Mouse (Mus musculus): ENCODE results near the gene 1520401A03Rik. TPM values are rescaled to one million over a fixed set of nuclear protein-coding genes. Genes with fewer than 3 reads are reported as not detected.

1520401A03Rik gene
- total and polyA plus RNA-seq, 3 experiments = 0.08 TPM; not detected in 2

GRCm38 (mm10) chr17:23737493-23738445, 15.2 kb upstream of the 1520401A03Rik start:
- Histone ChIP-seq H3K9ac (ENCODE audit: insufficient read depth, low read depth) (no peak overlapping the region), H3K79me2 (replicated peaks; ENCODE audit: control insufficient read depth, extremely low read depth, insufficient read depth, poor library complexity, severe bottlenecking) (no peaks in the 10 kb centered on the region), H3K27me3 (replicated peaks) (peaks cover 40% of the 10 kb centered on the region), H3K4me1 (ENCODE audit: control insufficient read depth in 1 of 2, insufficient read depth in 2 of 2) (peaks cover 7 to 16% of the 10 kb centered on the region in 2 experiments; a peak in 3 of 4 replicates), H3K4me3 (replicated peaks in 1 of 3; ENCODE audit: low read depth in 2 of 3, low read length in 2 of 3, poor library complexity in 1 of 3) (no peak overlapping the region), H3K4me2 (ENCODE audit: insufficient read depth, low read depth, poor library complexity, severe bottlenecking) (no peak overlapping the region), H3K27ac (ENCODE audit: insufficient read depth, low read depth) (no peak overlapping the region), H3K36me3 (replicated peaks in 1 of 2; ENCODE audit: control insufficient read depth in 1 of 2, insufficient read depth in 1 of 2, low read length in 1 of 2) (peaks cover 27 to 49% of the 10 kb centered on the region in 2 experiments), H3K9me3 (replicated peaks; ENCODE audit: low read length) (no peaks in the 10 kb centered on the region)
- dilution Hi-C loops (cut with MboI; ENCODE audit: extremely low pct_ligation_motif_present, extremely low pct_unique_long_range_greater_than_20kb, low sequenced_read_pairs) = no loop called here
- TF ChIP-seq NELFE (IDR thresholded peaks at IDR 0.05; ENCODE audit: low read depth, low read length) (no peak), USF1 (IDR thresholded peaks at IDR 0.05; ENCODE audit: low read depth, low read length) (no peak), GABPA (IDR thresholded peaks at IDR 0.05; ENCODE audit: insufficient replicate concordance, low read depth, low read length) (no peak), SMC3 (IDR thresholded peaks at IDR 0.05; ENCODE audit: low read depth, low read length) (peak; percentile 16; the same call in 1 of the 2 replicates), RAD21 (IDR thresholded peaks at IDR 0.05; ENCODE audit: low read depth, low read length) (no peak; the same call in 1 of the 2 replicates), SIN3A (IDR thresholded peaks at IDR 0.05; ENCODE audit: low read length) (no peak), PAX5 (IDR thresholded peaks at IDR 0.05; ENCODE audit: low read length) (no peak), CTCF (conservative IDR thresholded peaks at IDR 0.05 in 1 of 2, IDR thresholded peaks at IDR 0.05 in 1 of 2; ENCODE audit: low read depth in 2 of 2, low read length in 2 of 2) (peak in 1 of 2 experiments; percentile 33; a peak in 2 of 4 replicates)
- in situ Hi-C loops (cut with MboI; ENCODE audit: low pct_ligation_motif_present, low pct_unique_long_range_greater_than_20kb, low sequenced_read_pairs) = no loop called here
- no peak for DNase-seq (ENCODE audit: extremely low read depth)

- Histone ChIP-seq H3K4me3 (replicated peaks in 1 of 3; ENCODE audit: low read depth in 2 of 3, low read length in 2 of 3, poor library complexity in 1 of 3) (no peak overlapping the region), H3K4me1 (ENCODE audit: control insufficient read depth in 1 of 2, insufficient read depth in 2 of 2) (no peaks in the 10 kb centered on the region; a peak in 1 of 4 replicates), H3K9ac (ENCODE audit: insufficient read depth, low read depth) (no peak overlapping the region), H3K27me3 (replicated peaks) (peaks cover 9% of the 10 kb centered on the region), H3K36me3 (replicated peaks in 1 of 2; ENCODE audit: control insufficient read depth in 1 of 2, insufficient read depth in 1 of 2, low read length in 1 of 2) (peaks cover 27 to 63% of the 10 kb centered on the region in 2 experiments), H3K4me2 (ENCODE audit: insufficient read depth, low read depth, poor library complexity, severe bottlenecking) (no peak overlapping the region), H3K79me2 (replicated peaks; ENCODE audit: control insufficient read depth, extremely low read depth, insufficient read depth, poor library complexity, severe bottlenecking) (no peaks in the 10 kb centered on the region; the same call in 1 of the 2 replicates), H3K27ac (ENCODE audit: insufficient read depth, low read depth) (no peak overlapping the region), H3K9me3 (replicated peaks; ENCODE audit: low read length) (no peaks in the 10 kb centered on the region)
- no peak for DNase-seq (ENCODE audit: extremely low read depth)
- dilution Hi-C loops (cut with MboI; ENCODE audit: extremely low pct_ligation_motif_present, extremely low pct_unique_long_range_greater_than_20kb, low sequenced_read_pairs) = no loop called here
- in situ Hi-C loops (cut with MboI; ENCODE audit: low pct_ligation_motif_present, low pct_unique_long_range_greater_than_20kb, low sequenced_read_pairs) = no loop called here
- TF ChIP-seq CTCF (conservative IDR thresholded peaks at IDR 0.05 in 1 of 2, IDR thresholded peaks at IDR 0.05 in 1 of 2; ENCODE audit: low read depth in 2 of 2, low read length in 2 of 2) (no peak), SIN3A (IDR thresholded peaks at IDR 0.05; ENCODE audit: low read length) (no peak), BHLHE40 (IDR thresholded peaks at IDR 0.05; ENCODE audit: low read depth, low read length) (no peak), ZKSCAN1 (IDR thresholded peaks at IDR 0.05; ENCODE audit: borderline replicate concordance, low read depth, low read length) (no peak), ZMIZ1 (IDR thresholded peaks at IDR 0.05; ENCODE audit: low read depth, low read length) (no peak), ZC3H11A (IDR thresholded peaks at IDR 0.05; ENCODE audit: low read depth, low read length) (no peak), MAFK (IDR thresholded peaks at IDR 0.05; ENCODE audit: insufficient replicate concordance, low read length) (no peak), NELFE (IDR thresholded peaks at IDR 0.05; ENCODE audit: low read depth, low read length) (no peak), MAX (IDR thresholded peaks at IDR 0.05; ENCODE audit: low read length) (no peak), USF2 (conservative IDR thresholded peaks at IDR 0.05; ENCODE audit: low read depth, low read length) (no peak), RAD21 (IDR thresholded peaks at IDR 0.05; ENCODE audit: low read depth, low read length) (no peak), KAT2A (IDR thresholded peaks at IDR 0.05; ENCODE audit: insufficient replicate concordance, low read length) (no peak), MAZ (IDR thresholded peaks at IDR 0.05; ENCODE audit: low read depth, low read length) (no peak), TBP (conservative IDR thresholded peaks at IDR 0.05; ENCODE audit: low read depth, low read length) (no peak), POLR2AphosphoS2 (IDR thresholded peaks at IDR 0.05; ENCODE audit: low read depth, low read length) (no peak), CHD2 (IDR thresholded peaks at IDR 0.05; ENCODE audit: low read length) (no peak)
Measured at GRCm38 (mm10) chr17:23734341-23734740, 11.8 kb upstream of the 1520401A03Rik start.

All from CH12.LX (cell line).